Mouse (Mus musculus): ENCODE measurements around the gene Fam3a.

DNA sequence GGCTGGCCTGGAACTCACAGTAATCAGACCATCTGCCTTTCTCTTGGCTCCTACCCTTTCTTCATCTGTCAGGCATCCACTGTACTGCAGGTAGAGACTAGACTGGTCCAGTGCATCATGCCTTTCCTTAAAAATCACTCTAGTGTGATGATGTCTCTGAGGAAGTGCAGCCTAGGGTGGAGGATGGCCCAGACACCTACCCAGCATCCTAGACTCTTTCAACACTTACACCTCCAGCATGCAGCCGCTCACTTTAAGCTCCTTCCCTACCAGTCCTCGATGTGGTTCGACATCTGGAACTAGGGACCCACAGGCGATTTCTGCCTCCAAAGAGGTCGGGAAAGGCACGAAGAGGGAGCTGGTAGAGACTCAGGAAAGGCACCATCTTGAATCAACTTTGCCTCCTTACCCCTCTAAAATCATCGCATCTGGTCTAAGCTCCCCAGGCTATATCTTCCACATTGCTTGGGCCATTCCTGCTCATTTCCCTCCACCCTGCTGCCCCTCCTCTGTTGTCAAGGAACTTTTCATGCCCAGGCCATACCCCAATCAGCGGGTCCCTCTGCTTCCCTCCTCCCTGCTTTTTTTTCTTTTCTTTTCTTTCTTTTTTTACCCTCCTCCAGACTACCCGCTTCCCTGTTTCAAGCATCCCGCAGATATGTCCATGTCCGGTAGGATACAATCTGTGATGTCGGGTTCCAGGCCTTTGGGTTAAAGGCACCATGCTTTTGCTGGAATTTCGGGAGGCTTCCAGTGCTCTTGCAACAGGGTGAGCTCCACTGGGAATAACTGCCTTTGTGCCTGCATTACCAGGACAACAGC lies 40.2 kb downstream of the Fam3a start:
- no peak for TF ChIP-seq TAL1 (IDR thresholded peaks at IDR 0.05; ENCODE audit: low read length)
- no peak for TF ChIP-seq GATA1 (IDR thresholded peaks at IDR 0.05; ENCODE audit: low read length)
